Mouse (Mus musculus): ENCODE measurements around the gene Gjd3. TPM values are rescaled to one million over a fixed set of nuclear protein-coding genes. Genes with fewer than 3 reads are reported as not detected.

Gjd3 gene
- polyA plus RNA-seq, 1 experiment from 2014 or later = 0.58 TPM

DNA sequence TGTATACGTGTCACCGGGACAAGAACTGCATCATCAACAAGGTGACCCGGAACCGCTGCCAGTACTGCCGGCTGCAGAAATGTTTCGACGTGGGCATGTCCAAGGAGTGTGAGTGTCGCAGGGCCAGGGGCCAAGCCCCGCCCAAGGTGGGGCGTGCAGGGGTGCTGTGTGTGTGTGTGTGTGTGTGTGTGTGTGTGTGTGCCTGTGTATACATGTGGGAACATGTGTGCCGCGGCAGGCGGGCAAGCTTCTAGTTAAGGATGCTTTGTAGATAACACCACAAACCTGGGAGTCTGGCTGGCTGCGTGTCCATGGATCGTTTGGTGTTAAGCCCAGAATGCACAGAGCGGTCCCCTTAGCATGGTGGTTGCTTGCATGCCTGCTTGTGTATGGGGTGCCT lies 14.7 kb downstream of the Gjd3 start:
- H3K27ac ChIP-seq = peak overlapping the region; percentile 92
- 70% methylated on average over 16 of the region's 16 CpGs for WGBS
- H3K4me2 ChIP-seq (replicated peaks) = peak overlapping the region; percentile 49; the same call in 1 of the 2 replicates
- H3K9me3 ChIP-seq = no peaks in the 10 kb centered on the region
- H3K36me3 ChIP-seq = peaks cover 7% of the 10 kb centered on the region
- no peaks in the 10 kb centered on the region; the same call in 1 of the 2 replicates for H3K27me3 ChIP-seq
- peak overlapping the region; percentile 58; the same call in 1 of the 2 replicates for H3K9ac ChIP-seq (replicated peaks)
- H3K4me3 ChIP-seq (replicated peaks) = no peak overlapping the region
- H3K4me1 ChIP-seq (replicated peaks) = peaks cover 93% of the 10 kb centered on the region
- ATAC-seq = no peak

DNA sequence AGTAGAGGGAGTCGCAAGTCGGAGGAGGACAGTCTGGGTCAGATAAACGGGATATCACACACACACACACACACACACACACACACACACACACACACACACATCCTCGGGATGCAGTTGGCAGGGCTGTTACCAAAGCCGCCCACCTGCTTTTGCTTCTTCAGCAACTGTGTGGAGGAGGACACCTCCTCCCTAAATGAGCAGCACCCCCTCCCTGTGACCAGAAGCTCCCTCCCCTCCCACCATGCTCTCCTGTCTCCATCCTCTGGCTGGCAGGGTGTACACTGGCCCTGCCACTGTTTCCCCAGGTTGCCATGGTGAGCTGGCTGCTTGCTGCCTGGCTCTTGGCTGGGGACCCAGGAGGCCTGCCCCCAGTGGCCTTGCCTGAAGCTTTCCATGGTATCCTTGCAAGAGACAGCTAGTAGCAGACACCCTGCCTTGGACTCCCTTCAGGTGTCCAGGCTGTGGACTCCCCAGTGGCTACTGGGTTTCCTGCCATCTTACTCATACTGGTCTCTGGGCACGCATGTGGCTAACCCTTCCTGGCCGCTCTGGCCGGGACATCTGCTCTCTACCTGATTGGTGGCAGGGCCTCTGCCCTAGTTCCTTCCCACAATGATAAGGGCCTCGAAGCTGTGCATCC lies 16.2 kb downstream of the Gjd3 start:
- H3K4me3 ChIP-seq (replicated peaks) = no peak overlapping the region
- H3K9me3 ChIP-seq = no peaks in the 10 kb centered on the region
- H3K9ac ChIP-seq (replicated peaks) = peak overlapping the region; percentile 43
- H3K4me1 ChIP-seq (replicated peaks) = peaks cover 100% of the 10 kb centered on the region
- WGBS = 34% methylated on average over 9 of the region's 9 CpGs
- H3K27ac ChIP-seq = peak overlapping the region; percentile 57
- H3K27me3 ChIP-seq = peaks cover 13% of the 10 kb centered on the region
- 0 out of 2 replicates have a peak overlapping the region, but pooled peaks have one; percentile 25 for H3K4me2 ChIP-seq (replicated peaks)
- peak; percentile 31; the same call in 1 of the 2 replicates for ATAC-seq
- H3K36me3 ChIP-seq = no peaks in the 10 kb centered on the region

DNA sequence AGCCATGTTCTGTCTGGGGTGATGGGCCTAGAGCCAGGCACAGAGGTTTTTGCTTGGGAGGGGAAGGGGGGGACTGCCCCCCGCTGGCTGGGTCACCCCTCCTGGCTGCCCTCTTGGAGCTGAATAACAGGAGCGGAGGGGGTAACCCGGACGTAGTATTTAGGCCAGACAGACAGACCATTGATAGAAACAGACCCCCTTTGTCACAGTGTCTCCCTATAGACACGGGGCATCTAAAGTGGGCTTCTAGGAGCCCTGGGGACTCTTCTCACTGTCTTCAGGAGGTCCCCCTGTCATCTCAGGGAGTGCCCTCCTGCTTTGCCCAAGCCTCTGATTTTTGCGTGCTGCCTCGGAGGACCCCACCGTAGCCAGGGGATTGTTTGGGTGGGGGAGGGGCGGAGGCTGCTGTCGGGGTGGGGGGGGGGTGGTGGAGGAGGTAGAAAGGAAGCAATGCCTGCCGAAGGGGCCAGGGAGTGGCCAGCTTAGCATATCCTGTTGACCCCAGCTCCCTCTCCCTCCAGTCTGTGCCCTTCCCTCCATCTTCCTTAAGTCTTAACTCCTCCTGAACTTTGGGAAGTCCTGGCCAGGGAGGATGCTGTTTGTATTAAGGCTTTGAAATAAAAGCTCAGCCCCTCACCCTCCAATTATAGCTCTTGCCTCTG lies 17.3 kb downstream of the Gjd3 start:
- H3K4me2 ChIP-seq (replicated peaks) = peak overlapping the region; percentile 98
- H3K27ac ChIP-seq = peak overlapping the region; percentile 5
- H3K4me3 ChIP-seq (replicated peaks) = no peak overlapping the region
- peak overlapping the region; percentile 36; the same call in 1 of the 2 replicates for H3K9ac ChIP-seq (replicated peaks)
- H3K27me3 ChIP-seq = peaks cover 22% of the 10 kb centered on the region
- H3K4me1 ChIP-seq (replicated peaks) = peaks cover 100% of the 10 kb centered on the region
- no peak for ATAC-seq
- H3K9me3 ChIP-seq = no peaks in the 10 kb centered on the region
- 6% methylated on average over 10 of the region's 11 CpGs for whole genome bisulfite sequencing
- H3K36me3 ChIP-seq = no peaks in the 10 kb centered on the region

DNA sequence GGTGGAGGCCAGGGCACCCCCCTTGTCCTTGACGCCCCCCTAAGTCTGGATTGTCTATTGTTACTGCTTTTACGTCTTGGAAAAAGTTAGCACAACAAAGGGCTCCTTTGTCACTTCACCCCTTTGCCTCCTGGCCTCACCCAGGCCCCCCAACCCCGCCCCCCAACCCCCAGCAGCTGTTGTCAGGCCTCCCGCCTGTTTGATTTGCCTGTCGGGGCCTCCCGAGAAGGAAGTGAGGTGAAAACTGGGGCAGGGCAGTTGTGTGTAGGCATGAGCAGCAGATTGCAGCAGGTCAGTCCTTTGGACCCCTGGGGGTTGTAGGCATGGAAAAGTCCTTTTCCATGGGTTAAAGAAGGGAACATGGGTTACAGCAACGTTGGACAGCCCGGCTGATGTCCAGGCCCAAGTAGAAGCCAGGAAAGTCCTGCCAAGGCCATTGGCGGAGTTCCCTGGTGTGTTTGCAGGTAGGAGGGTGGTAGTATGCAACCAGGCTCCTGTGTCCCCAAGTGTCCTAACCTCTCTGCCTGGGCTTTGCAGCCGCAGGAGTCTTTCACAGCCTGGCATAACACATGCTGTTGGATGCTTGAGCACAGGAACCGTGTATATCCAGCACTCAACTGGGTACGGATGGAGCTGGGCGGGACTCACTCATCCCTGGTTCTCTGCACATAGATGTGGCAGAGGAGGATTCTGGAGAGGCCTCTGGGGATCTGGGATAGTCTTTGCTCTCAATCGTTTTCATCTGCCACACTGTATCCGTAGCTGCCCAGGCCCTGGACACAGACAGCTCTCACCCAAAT lies 18.0 kb downstream of the Gjd3 start:
- no peak for ATAC-seq
- no peaks in the 10 kb centered on the region for H3K9me3 ChIP-seq
- no peak overlapping the region for H3K4me3 ChIP-seq (replicated peaks)
- H3K4me2 ChIP-seq (replicated peaks) = peak overlapping the region; percentile 98
- H3K27ac ChIP-seq = peak overlapping the region; percentile 5
- peaks cover 100% of the 10 kb centered on the region for H3K4me1 ChIP-seq (replicated peaks)
- H3K36me3 ChIP-seq = no peaks in the 10 kb centered on the region
- 24% methylated on average over 15 of the region's 15 CpGs for WGBS
- peaks cover 22% of the 10 kb centered on the region for H3K27me3 ChIP-seq
- peak overlapping the region; percentile 36; the same call in 1 of the 2 replicates for H3K9ac ChIP-seq (replicated peaks)

DNA sequence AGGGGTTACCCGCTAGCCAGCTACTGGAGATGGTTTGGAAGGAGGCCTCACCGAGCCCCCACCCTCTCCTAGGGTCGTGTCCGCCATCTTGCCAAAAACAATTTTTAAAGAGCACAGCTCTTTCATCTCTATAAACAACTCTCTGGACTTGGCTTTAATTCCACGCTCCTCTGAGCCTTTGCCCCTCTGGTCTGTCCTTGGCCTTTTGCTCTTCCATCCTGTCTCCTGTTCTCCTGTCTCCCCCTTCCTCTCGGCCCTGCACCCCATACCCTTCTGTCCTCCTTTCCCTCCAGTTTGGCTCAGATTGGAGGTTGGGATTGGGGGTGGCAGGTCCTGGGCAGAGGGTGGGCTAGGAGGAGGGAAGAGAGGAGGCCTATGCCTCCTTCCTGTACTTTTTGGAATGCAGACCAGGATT lies 18.6 kb downstream of the Gjd3 start:
- H3K4me3 ChIP-seq (replicated peaks) = peak overlapping the region; percentile 58; the same call in 1 of the 2 replicates
- H3K36me3 ChIP-seq = no peaks in the 10 kb centered on the region
- H3K9ac ChIP-seq (replicated peaks) = peak overlapping the region; percentile 62; the same call in 1 of the 2 replicates
- peaks cover 100% of the 10 kb centered on the region for H3K4me1 ChIP-seq (replicated peaks)
- peak overlapping the region; percentile 4 for H3K27ac ChIP-seq
- no peak for ATAC-seq
- no peaks in the 10 kb centered on the region for H3K9me3 ChIP-seq
- H3K27me3 ChIP-seq = peaks cover 22% of the 10 kb centered on the region
- H3K4me2 ChIP-seq (replicated peaks) = peak overlapping the region; percentile 98
- 27% methylated on average over 6 of the region's 6 CpGs for WGBS

DNA sequence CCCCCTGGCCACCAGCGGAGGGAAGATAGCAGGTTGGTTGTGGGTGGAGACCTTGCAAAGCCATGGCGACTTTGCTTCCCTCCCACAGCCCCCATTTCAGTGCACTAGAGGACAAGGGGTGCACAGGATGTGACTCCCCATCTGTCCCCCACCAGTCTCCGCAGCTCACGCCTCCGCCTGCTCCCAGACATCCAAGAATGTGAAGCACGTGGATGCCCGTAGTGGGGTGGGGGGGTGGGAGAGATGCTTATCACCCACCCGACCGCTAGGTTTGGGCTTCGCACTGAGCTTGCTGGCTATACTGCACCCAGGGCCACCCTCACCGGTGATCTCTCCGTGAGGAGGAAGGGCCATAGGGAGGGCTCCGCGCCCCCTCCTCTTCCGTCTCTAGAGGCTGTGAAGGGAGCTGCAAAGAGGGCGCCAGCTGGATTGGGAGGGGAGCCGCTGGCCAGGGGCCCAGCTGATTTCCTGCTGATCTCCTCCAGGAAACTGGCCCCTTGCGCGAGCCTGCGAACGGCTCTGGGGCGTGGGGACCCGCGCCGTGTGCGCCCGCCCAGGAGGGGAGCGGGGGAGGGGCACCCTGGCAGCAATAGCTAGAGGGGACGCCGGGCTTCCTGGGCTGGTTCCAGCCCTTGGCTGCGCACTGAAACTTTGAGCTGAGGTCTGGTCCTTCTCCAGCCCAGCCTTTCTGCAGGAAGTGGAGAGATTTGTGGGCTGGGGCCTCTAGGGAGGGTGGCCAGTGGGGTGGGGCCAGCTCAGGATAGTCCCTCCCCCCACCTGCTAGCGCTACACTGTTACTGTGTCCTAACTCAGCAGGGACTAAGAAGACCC lies 19.4 kb downstream of the Gjd3 start:
- Histone ChIP-seq H3K9me3 (no peaks in the 10 kb centered on the region), H3K4me2 (replicated peaks) (peak overlapping the region; percentile 98), H3K4me1 (replicated peaks) (peaks cover 94% of the 10 kb centered on the region), H3K4me3 (replicated peaks) (peak overlapping the region; percentile 58), H3K27ac (peak overlapping the region; percentile 4; the same call in 1 of the 2 replicates), H3K27me3 (peaks cover 22% of the 10 kb centered on the region), H3K36me3 (no peaks in the 10 kb centered on the region), H3K9ac (replicated peaks) (peak overlapping the region; percentile 62)
- WGBS = 2% methylated on average over 29 of the region's 32 CpGs
- ATAC-seq = peak; percentile 49

DNA sequence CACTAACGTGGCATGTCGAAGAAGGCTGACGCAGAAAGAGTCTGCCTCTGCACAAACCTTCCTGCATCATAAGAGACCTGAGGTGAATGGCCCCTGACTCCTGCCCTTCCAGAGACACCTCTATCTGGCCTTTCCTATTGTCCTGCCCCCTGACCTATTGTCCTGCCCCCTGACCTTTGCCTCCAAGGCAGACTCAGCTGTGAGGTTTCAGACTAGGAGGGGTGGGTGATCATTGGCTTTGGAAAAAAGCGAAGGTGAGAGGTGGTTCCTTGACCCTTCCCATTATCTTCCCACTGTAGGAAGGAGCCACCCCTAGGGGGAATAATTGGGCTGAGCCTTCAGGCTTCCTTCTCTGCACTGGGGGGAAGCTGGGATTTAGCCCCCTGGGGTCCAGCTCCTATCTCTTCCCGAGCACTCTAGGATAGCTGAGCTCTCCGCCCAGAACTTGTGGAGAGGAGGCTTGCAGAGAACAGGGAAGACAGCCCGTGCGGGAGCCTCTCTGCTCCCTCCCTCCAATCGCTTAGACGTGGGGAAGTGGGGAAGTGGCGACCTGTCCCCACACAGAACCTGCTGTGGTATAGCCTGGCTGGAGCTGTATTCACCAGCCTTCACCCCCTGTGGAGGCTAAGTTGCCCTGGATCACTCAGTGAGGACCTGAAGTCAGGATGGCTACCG lies 20.3 kb downstream of the Gjd3 start:
- Histone ChIP-seq H3K9ac (replicated peaks) (peak overlapping the region; percentile 62; the same call in 1 of the 2 replicates), H3K4me2 (replicated peaks) (peak overlapping the region; percentile 98), H3K4me1 (replicated peaks) (peaks cover 85% of the 10 kb centered on the region), H3K9me3 (no peaks in the 10 kb centered on the region), H3K27me3 (peaks cover 22% of the 10 kb centered on the region), H3K27ac (no peak overlapping the region), H3K36me3 (no peaks in the 10 kb centered on the region), H3K4me3 (replicated peaks) (peak overlapping the region; percentile 58)
- ATAC-seq = no peak
- 9% methylated on average over 12 of the region's 12 CpGs for WGBS

DNA sequence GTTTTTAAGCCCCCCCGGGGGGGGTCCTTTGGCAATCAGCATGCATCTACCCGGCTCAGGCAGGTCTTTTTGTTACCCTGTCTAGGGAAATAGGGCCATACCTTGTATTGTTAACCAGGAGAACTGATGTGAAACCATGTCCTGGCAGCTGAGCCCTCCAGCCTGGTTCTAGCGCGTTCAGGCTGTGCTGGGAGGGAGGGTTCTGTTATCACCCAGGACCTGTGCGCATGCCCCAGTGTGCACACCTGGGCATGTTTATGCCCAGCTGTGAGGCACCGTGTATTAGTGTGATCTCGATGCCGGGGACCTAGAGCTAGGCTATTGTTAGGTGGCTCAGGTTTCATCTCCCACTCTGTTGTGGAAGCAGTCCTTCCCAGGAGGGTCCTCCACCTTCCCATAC lies 21.1 kb downstream of the Gjd3 start:
- Histone ChIP-seq H3K9ac (replicated peaks) (peak overlapping the region; percentile 75; the same call in 1 of the 2 replicates), H3K4me2 (replicated peaks) (peak overlapping the region; percentile 98), H3K27ac (no peak overlapping the region), H3K36me3 (no peaks in the 10 kb centered on the region), H3K4me1 (replicated peaks) (peaks cover 77% of the 10 kb centered on the region), H3K9me3 (no peaks in the 10 kb centered on the region), H3K27me3 (peaks cover 22% of the 10 kb centered on the region), H3K4me3 (replicated peaks) (peak overlapping the region; percentile 58)
- ATAC-seq = no peak
- WGBS = 7% methylated on average over 8 of the region's 8 CpGs

DNA sequence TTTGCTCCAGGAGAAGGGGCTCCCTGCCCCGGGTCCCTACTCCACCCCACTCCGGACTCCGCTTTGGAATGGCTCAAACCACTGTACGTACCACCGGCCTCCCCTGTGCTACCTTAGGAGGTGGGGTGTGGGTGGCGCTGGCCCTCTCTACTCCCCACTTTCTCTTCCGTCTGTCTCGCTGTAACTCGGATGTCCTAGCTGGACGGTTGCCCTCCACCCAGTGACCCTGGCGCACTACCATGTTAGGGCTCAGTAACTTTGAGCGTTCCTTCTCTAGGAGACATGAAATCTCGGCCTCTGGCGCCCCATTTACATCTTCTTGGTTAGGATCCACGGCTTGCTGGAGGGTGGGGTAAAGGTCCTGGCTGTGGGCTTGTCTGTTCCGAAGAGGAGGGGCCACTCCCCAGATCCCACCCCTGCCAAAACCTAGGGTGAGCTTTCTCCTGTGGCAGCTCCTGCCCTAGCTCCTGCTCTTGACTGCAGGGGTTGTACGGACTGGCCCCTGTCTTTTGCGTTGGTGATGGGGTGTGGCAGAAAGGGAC lies 21.7 kb downstream of the Gjd3 start:
- Histone ChIP-seq H3K4me3 (replicated peaks) (peak overlapping the region; percentile 58), H3K9ac (replicated peaks) (peak overlapping the region; percentile 75), H3K4me2 (replicated peaks) (peak overlapping the region; percentile 98), H3K9me3 (no peaks in the 10 kb centered on the region), H3K4me1 (replicated peaks) (peaks cover 71% of the 10 kb centered on the region), H3K36me3 (no peaks in the 10 kb centered on the region), H3K27me3 (peaks cover 22% of the 10 kb centered on the region), H3K27ac (no peak overlapping the region)
- no peak for ATAC-seq
- 2% methylated on average over 18 of the region's 18 CpGs for whole genome bisulfite sequencing

DNA sequence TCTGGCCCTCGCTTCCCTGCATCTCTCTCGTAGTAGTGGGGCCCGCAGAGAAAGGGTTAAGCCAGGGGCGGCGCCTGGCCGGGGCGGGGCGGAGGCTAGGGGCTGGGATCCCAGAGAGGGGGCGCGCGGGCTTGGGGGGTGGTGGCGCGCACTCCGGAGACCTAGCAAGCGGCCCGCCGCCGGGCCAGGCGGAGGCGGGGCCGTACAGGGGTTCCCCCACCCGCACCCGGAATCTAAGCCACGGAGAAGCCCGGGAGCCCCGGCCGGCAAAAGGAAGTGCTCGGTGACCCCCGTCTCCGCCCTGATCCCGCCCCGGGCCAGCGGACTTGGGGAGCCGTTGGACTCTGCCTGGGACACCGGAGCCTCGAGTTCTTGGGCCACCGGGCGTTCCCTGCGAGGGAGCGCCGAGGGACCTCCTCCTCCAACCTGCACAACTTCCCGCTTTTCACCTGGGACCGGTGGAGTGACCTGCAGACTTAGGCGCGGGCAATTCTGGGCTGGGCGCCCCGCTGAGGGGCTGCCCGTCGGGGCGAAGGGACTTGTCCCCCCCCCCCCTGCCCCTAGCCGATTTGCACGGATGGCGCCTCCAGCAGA lies 22.4 kb downstream of the Gjd3 start:
- ATAC-seq = peak; percentile 3; the same call in 1 of the 2 replicates
- H3K27me3 ChIP-seq = peaks cover 22% of the 10 kb centered on the region
- H3K4me3 ChIP-seq (replicated peaks) = peak overlapping the region; percentile 58
- H3K9me3 ChIP-seq = no peaks in the 10 kb centered on the region
- 1% methylated on average over 53 of the region's 53 CpGs for WGBS
- peak overlapping the region; percentile 98 for H3K4me2 ChIP-seq (replicated peaks)
- H3K4me1 ChIP-seq (replicated peaks) = peaks cover 69% of the 10 kb centered on the region
- H3K36me3 ChIP-seq = no peaks in the 10 kb centered on the region
- H3K27ac ChIP-seq = peak overlapping the region; percentile 39; the same call in 1 of the 2 replicates
- H3K9ac ChIP-seq (replicated peaks) = peak overlapping the region; percentile 75
